Mouse (Mus musculus) kidney, postnatal 10 days (tissue): ENCODE data around the gene Kdm4b.

Source experiments
- DNase-seq: peaks from one replicate; pipeline ENCODE4 v3.0.0; 2021; ENCODE audit warnings: mixed read lengths

Gene Kdm4b

DNA sequence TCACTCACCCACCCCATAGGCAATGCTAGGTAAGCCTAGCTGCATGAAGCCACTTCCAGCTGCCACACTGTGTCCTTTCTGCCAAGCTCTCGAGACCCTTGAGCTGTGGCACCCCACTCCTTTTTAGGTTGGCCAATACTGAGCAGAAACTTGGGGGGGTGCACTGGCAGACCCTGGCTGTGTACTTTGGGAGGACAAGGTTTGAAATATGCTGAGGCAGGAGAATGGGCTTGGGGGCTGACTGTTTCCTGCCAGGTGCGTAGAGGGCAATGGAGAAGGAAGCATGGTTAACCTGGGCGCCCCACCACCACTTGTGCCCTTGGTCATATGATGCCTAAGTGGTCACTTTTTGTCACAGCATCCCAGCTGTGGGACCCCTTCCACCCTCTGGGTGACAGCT is 118.9 kb downstream of the Kdm4b start:
- DNase-seq = no peak

DNA sequence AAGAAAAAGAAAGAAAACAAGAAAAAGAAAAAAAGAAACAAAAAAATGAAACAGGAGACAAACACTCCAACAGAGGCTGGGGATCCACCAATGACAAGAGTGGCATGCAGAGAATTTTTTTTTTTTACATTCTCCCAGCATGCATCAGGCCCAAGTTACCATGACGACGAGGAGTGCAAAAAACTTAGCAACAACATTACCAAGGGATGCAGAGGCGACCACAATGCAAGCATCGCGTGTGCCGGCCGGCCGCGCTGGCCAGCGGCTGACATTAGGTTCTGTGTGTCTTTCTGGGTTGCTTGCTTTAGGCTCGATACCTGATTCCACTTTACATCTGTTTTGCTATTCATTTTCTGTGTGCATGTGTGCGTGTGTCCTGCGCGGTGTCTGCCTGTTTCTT is 119.5 kb downstream of the Kdm4b start:
- DNase-seq = no peak

GRCm38 (mm10) chr17:56447716-56448115 is 121.9 kb downstream of the Kdm4b start:
- DNase-seq = no peak
